Mouse (Mus musculus) liver, adult 2 months (tissue): ENCODE measurements around the gene Ppp1r17.

Experiments used
- CTCF ChIP-seq: fragments of 200-500 bp; IDR thresholded peaks from 2 replicates; pipeline ENCODE4 v1.5.1; 2011; ENCODE audit warnings: low read depth, low read length, control low read depth
- POLR2A ChIP-seq: fragments of 200-500 bp; IDR thresholded peaks from 2 replicates; pipeline ENCODE4 v1.6.1; 2011; ENCODE audit warnings: low read length, control low read depth; ENCODE audit not compliant: insufficient read depth; ENCODE audit errors: extremely low read depth

DNA sequence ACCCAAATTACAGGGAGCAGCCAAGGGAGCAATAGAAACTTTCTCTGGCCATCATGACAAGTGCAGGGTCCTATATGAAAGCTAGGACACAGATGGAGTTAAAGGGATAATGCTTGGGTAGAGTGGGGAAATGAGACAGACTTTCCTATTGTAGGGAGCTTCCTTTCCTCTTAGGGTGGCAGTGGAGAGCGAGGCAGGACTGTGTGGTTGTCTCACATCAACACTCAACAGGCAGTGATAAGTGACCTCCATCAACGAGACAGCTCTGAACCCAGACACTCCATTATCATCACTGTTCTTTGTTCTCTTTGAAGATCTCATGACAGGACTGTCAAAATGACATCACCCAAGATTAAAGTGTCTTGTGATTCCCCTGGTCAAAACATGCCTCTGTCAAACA is 2.3 kb downstream of the Ppp1r17 start:
- TF ChIP-seq CTCF = no peak
- no peak for TF ChIP-seq POLR2A
